Mouse (Mus musculus) frontal cortex, postnatal 10 days (tissue): Measurements from ENCODE around the gene Atp2c1.

Experiments
- DNase-seq, 2 experiments: peaks; one replicate each; pipeline ENCODE4 v3.0.0; 2022; ENCODE audit warnings: low spot score in 2 of 2, mixed read lengths in 1 of 2

The Atp2c1 gene

DNA sequence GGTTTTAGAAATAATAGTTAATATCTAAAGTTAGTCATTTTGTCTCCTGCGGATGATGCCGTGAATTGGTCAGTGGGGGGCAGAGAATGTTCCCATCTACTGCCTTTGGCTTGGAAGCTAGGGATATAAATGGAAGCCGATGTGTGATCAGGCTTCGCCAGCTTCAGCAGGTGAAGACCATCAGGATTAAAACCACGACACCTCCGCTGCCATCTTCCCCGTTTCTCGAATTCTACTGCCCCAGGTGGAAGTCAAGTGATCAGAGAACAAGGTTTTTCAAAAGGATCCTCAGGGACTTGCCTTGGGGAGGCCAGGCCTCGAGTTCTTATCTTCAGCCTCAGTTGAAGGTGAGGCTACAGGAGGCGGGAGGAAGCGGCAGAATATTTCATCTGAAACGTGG lies at the start of gene Atp2c1:
TSS of gene Atp2c1 (minus strand) at position 101 of the 400 bp plus-strand sequence.
- no peak for DNase-seq

DNA sequence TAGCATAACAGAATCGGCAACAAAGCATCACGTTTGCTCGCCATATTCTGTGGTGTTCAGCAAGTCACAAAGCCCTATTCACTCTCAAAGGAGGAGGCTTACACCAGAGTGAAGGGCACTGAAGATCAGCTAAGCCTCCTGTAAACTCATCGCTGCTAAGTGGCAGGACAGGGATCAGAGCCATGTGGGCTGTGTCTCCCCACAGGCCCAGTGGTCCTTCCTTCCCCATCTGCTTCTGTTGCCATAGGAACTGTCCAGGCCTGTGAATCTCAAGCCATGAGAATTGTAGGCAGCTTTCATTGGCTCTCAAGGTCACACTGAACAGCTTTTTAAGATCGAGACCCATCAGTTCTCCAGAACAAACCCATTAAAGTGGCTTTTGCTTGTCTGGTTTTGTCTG lies 30.3 kb upstream of the Atp2c1 start:
- no peak for DNase-seq

DNA sequence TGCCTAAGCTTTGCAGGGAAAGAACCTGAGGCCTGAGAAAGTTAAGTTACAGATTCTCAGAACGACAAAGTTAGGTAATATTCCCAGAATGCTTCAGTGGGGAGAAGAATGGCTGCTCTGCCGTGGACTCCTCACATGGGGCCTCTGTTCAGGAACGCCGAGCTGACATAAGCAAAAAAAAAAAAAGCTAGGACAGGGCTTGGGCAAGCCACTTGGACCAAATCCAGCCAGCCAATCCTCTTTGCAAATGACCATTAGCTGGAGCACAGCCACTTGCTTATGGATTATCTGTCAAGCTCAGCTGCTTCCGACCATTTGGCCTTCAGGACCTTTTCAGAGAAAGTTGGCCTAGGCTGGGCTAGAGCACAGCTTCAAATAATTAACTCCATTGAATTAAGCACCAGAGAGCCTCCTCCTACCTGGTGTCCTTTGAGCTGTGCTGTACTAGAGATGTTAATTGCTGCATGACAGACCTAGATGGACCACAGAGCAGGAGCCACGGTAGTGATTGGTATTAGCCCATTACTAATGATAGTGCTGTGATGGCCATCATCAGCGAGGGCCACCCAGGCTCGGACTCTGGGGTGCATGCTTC lies 29.1 kb upstream of the Atp2c1 start:
- DNase-seq: no peak

DNA sequence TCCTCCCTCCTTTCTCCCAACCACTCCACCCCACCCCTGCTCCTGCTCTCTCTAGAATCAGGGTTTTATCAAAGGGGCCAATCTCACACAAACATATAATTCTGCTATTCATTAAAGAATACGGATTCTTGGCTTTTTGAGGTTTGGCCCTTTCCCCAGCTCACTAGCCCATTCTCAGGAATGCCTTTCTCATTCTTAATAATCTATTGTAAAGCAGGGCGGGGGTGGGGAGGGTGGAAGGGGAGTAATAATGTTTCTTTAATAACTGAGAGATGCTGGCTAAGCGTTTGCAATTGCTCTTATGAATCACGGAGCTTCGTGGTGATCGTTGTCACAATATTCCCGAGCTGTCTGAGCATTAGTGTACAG lies 27.3 kb upstream of the Atp2c1 start:
- DNase-seq: no peak

DNA sequence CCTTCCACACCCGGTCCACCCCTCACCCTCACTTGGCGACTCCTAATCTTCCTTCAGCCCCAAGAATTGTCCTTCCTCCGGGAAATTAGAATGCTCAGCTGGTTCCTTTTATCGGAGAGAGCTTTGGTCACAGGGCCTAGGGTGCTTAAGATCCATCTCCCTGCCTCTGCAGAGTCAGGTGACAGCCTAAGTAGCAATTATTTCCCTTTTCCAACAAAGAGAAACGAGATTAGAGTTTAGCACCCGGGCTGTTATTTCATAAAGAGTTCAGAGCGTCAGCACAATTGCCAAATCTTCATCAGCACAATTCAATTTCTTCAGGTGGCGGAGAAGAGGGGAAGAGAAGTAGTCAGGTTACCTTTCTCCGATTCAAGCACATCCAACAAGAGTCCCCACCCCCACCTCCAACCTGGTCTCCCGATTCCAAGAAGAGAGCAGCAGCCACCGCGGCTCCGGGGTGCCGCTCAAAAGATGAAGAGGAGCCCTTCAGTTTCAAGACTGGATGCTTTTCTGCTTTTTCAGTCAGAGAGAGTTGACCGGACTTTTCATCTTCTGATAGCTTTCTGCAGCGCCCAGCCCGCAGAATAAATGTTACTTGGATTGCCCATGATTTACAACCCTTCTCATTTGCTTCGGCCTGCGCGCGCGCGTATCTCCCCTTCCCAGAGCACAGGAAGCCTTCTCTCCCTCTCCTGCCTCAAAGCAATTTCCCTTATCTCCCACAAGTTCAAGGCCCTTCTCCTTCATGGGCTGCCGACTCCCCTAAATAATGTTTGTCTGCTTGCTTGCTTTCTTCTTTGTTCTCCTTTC lies 26.7 kb upstream of the Atp2c1 start:
- no peak for DNase-seq

DNA sequence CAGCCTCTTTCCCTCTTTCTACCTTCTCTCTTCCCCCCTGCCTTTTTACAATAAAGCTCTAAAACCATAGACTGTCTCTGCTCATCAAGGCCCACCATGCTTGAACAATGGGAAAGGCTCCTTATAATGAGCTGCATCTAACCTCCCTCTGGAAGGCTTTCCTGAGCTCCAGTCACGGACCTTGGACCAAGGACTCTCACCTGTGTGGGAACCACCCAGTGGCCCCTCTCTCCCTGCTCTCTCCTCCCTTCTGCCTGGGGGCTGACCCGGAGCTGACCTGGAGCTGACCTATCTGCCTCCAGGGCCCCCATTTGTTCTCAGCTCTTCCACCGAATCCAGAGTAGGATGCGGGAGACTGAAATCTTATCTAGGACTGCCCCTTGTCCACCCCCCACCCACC lies 24.3 kb upstream of the Atp2c1 start:
- no peak for DNase-seq

DNA sequence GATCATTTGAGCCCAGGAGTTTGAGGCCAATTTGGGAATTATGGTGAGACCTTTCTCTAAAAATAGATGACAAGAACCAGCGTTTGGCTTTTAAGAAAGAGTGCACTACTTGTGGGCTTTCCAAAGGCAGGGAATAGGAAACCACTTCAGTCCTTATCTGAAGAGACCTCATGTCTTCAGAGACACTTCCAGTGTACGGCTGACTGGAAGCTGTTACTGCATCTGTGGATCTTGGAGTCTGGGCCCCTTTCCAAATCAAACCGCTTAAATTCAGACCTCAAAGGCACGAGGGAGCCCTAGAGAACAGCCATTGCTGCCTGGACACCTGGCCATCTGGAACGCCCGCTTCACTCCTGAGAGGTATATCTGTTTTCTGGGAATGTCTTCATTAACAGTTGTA lies 22.0 kb upstream of the Atp2c1 start:
- DNase-seq: no peak

DNA sequence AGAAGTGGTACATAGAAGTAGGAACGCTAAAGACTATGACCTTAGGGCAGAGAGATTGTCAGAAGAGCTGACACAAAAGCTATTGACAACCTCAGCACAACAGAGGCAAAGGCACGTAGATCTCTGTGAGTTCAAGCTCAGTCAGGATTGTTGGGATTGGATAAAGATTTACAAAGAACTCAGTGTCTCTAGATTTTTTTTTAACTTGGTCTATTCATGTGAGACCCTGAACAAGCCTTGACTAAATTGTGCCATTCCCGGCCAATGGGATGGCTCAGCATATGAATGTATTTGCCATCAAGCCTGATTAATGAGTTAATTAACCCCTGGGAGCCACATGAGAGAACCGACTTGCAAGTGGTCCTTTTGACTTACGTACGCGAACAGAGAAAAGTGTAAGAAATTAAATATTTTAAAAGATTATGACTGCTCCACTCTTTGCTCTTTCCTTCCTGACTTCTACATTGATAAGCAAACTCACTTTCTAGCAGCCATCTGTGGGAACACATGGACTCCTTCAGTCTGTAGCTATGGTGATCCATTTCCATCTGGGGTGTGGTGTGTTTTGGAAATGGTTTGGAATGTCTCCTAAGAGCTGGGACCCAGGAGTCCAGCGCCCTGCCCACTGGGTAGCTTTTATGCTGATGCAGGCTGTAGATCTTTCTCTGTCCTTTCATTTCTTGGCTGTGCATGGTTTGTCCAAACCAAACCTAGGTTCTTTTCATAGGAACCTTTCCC lies 17.1 kb upstream of the Atp2c1 start:
- DNase-seq: no peak

DNA sequence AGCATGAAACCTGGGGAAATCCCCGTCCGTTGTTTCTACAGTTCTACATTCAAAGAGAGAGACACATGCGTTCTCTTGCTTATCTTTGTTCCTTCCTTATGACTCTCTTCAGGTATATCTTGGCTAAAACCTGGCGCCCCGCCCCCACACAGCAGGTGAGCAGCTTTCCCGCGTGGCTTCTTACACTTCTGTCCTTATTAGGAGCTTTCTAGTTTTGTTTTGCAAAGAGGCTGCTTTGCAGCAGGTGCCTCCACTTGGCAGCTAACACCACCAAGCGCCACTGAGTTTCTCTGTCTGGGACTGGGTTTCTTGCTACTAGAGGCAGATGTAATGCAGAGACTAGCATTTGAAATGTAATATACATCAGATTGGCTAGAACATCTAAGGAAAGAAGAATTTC lies 10.4 kb upstream of the Atp2c1 start:
- DNase-seq: no peak

DNA sequence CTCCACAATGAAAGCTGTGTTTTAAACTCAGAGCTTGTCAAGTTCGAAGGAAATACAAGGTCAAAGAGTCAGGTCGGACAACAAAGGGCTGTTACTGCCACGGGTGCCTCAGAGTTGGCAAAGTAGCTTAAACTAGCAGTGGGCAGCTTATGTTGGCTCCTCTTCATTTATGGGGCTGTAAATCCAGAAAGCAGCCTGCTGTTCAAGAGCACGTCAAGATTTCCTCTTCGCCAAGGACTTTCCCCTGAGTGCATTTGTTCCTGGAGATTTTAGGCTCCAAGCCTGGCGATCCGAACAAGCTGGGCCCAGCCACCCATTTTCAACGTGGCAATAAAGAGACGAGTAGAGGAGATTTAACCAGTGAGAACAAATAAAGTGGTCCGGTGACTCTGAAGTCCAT lies 9.8 kb upstream of the Atp2c1 start:
- DNase-seq: no peak

DNA sequence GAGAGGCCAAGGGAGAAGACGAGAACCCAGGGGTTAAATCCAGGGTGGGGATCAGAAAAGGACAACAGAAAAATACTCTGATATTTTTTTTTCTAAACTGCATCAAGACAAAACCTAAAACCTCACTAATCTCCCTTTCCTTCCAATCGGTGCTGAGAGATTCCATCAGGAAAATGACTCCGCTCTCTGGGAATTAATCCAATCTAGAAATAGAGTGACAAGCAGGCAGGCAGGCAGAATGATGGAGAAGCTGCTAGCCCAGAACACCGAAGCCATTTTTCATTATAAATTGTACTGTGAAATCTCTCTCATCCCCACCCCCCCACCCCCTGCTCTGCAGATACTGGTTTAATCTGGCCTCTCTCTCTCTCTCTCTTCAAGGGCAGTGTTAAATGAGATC lies 1.8 kb downstream of the Atp2c1 start:
- DNase-seq: no peak

DNA sequence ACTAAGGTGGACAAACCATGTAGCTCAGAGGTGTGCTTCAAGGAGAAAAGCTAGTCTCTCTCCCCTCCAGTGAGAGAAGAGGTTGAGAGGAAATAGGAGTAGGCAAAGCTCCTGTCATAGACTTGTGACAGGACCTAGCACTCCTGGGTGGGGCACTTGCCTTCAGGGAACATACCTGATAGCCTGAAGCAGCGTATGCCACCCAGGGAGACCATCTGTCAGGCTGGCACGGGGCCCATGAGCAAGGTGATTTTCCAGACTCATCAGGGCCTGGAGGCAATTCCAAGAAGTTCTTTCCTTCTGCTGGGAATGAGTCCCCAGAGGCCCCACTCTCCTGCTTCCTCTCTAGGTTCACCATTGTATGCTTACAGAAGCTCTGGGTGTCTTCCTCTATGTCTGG lies 4.1 kb downstream of the Atp2c1 start:
- DNase-seq: no peak

DNA sequence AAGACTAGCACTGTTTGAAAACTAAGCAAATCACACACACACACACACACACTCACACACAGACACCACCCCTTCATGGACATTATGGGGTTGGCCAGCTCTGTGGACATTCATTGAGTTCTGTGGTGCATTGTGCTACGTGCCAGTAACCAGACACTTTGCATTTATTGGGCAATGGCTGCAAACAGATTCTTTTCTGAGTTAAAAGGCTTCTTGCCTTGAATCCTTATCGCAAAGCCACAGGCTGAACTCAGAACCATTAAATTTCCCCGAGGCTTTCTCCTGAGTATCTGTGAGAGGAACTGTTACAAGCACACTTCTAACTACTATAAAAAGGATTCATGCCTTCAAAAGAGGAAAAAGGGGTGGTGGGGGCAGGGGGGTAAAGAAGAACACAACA lies 5.1 kb downstream of the Atp2c1 start:
- DNase-seq: no peak

DNA sequence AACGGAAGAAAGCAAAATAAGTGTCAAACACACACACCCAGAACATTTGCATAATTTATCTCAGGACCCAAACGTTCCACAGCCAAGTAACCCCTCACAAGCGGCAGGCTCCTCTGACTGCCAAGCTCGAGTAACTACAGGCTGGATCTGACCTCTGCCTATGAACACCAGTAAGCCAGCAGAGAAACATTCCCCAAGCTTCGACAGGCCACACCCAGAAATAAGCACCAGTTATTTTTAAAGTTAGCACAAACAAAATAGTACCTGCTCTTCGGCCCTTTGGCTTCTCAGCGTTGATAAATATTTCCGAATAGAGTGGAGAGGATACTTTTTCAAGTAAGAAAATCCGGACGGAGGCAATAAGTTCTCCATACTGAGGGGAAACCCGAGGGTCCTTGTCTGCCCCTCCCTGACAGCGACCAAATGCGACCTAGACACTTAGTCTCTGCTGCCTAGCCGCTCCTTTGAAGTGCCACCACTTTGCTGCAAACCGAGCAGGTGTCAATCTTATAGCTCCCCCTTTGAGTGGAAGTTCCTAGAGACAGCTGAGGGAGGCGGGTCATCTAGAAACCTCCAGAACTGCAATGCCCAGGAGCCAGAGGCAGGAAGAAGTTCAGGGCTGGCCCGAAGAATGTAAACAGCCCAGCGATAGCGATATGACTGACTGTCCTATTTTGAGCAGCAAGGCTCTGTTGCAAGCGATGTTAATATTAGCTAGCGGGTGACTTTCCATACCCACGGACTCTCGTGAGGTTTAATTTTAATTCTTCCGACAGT lies 6.2 kb downstream of the Atp2c1 start:
- no peak for DNase-seq

DNA sequence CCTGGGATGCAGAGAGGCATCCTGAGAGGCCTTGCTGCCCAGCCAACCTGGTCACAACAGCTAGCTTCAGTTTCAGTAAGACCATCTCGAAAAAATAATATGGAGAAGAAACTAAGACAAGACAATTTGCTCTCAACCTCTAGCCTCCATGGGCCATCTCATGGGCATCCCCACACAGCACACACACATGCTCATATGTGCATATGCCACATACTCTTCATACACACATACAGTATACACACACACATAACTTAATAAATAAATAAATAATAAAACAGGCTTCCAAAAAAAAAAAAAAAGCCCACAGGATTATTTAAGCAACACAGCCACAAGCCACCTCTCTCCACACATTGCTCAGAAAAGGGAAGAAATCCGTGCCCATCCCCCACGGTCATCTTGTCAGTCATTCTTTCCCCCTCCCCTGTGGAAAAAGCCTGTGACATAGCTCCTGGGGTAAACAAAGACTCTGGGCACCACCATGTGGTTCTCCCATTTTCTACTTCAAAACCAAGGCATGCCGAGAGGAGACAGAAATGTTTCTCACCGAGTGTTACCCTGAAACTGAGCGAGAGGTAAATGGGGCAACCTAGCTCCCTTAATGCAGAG lies 7.7 kb downstream of the Atp2c1 start:
- no peak for DNase-seq

DNA sequence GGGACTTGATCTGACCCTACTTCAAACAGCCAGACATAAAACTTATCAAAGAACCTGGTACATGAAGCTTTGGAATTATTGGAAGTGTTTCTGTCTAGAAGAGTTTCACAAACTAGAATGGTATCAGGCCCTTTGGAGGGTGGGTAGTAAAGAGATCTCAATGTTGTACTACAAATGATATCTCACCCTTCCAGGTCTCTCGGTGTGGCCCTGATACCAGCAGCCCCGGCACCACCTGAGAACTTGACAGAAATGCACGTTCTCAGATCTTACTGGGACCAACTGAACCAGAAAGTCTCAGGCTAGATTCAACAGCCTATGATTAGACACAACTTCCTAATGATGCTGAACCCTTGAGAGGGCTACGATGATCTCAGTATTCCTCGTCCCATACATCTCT lies 23.4 kb downstream of the Atp2c1 start:
- DNase-seq: no peak

DNA sequence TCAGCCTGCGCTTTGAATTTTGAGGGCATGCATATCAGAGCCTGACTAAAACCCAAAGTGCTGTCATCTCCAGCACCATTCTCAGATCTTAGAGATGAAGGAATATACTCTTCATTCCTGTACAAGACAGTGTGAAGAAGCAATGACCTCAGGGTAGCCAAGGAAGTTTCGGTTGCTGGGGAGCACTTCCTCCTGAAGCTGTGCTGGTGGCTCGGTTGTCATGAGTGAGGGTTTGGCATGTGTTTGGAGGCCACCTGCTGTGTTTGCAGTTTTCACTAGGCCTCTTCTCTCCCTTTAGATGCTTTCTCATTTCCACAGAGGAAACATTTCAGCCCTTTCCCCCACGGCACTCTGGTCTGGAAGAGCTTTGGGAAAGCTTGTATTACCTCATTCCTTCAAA lies 24.7 kb downstream of the Atp2c1 start:
- DNase-seq: no peak

DNA sequence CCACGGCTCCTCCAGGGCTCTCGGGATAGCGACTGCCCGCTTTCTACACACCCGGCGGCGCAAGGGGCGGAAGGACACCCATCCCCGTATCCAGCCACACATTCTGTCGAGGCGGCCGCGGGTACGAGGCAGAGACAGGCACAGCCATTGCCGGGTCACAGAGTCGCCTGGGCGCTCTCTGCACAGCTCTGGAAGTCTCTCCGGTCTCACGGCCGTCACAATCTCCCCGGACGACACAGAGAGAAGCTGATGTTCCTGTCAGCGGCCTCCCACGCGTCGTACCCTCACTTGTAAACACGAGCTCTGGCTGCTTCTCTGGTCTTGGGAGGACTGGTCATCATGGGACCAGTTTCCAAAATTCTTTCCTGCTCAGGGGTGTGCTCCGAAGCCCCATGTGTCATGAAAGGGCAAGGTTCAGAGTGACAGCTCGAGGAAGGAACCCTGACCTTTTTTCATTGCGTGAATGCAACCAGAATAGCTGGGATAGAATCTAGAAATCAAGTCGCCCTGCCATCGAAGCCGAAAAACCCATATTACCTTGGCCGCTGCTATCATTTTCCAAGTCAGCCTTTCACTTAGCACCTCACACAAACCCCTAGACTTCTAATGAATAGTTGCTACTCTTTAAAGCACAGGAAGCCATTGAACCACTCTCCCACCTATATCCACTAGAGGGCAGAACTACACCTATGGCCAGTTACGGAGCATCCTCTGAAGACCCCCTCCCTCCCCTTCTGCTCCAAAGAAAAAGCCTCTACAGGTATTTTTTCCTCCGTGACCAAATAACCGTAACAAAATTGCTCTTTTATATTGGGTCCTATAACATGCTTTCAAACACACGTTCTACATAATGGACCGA lies 31.6 kb downstream of the Atp2c1 start:
- peak; percentile 48 to 53 for DNase-seq

DNA sequence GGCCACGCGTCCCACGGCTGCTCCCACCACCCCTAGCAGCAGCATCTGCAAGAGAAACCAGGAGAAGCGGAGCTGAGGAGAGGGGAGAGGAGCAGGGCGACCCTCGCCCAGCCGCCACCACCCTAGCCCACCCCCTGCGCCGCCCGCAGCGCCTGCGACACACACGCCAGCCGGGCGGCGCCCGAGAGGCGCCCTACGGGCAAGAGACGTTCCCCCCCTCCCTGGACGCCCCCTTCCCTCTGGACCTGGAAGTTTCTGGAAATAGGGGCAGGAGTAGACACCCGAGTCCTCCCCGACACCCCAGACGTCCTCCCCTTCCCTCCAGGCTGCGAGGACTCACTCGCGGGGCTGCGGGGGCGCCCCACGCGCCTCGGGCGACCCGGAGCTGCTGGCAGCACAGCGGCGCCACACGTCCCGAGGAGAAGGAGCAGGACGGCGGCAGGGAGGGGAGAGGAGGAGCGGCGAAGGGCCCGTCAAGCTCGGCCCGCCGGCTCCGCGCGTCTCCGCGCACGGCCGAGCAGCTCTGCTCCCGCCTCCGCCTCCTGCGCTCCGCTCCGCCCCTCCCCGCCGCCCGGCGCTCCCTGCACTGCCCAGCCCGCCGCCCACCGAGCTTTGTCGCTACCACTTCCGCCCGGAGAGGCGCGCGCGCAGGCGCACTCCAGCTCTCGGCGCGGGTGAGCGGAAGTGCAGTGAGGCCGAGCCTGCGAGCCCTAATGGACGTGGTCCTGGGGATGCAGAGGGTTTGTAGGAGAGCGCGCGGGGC lies 32.4 kb downstream of the Atp2c1 start:
- DNase-seq: peak; percentile 93 to 96

DNA sequence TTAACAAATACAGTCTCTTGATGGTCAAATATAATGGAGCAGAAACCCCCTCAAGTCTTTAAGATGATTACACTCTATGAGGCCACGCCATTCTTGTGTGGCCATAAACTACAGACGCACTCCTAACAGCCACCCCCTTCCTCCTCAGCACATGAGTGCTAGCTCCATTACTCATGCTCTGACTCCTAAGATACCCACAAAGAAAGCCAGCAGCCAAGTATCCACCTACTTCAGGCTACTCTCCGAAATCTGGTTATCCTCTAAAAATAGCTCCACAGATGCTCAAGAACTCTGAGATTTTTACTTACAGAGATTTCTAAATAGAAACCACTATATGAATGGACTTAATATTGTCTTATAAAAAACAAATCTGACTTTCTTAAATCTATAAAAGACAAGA lies 34.4 kb downstream of the Atp2c1 start:
- no peak for DNase-seq
